Mouse (Mus musculus): ENCODE data around the gene Snrnp35.
"Not testable (repeated sequence)": the region's sequence is repeated elsewhere in the genome, so short reads cannot be mapped to it uniquely, and the experiment has no call there.

Gene Snrnp35

GRCm38 (mm10) chr5:124482966-124483654, at the start of gene Snrnp35:
Gene Snrnp35, plus strand, starts transcription at chr5:124483134.
- peak; percentile 86 for DNase-seq (ENCODE audit: low read depth)

- no peak for DNase-seq (ENCODE audit: low read depth)
These were observed 44.7 kb upstream of the Snrnp35 start for GRCm38 (mm10) chr5:124438229-124438628.

- no peak for DNase-seq (ENCODE audit: low read depth)
These were observed 44.2 kb upstream of the Snrnp35 start for GRCm38 (mm10) chr5:124438746-124439145.

GRCm38 (mm10) chr5:124439447-124440093, 43.4 kb upstream of the Snrnp35 start, which contains the start of gene Kmt5a:
Gene Kmt5a, plus strand, starts transcription at chr5:124439930.
- DNase-seq (ENCODE audit: low read depth): peak; percentile 88

GRCm38 (mm10) chr5:124440094-124440701, 42.7 kb upstream of the Snrnp35 start:
- DNase-seq (ENCODE audit: low read depth): no peak

GRCm38 (mm10) chr5:124442628-124443027, 40.3 kb upstream of the Snrnp35 start:
- DNase-seq (ENCODE audit: low read depth): no peak

GRCm38 (mm10) chr5:124444208-124444607, 38.7 kb upstream of the Snrnp35 start:
- DNase-seq (ENCODE audit: low read depth): no peak

- no peak for DNase-seq (ENCODE audit: low read depth)
These were observed 38.0 kb upstream of the Snrnp35 start for GRCm38 (mm10) chr5:124444661-124445561.

GRCm38 (mm10) chr5:124445621-124446293, 37.2 kb upstream of the Snrnp35 start:
- DNase-seq (ENCODE audit: low read depth): no peak

GRCm38 (mm10) chr5:124446301-124446881, 36.5 kb upstream of the Snrnp35 start:
- peak; percentile 68 for DNase-seq (ENCODE audit: low read depth)

GRCm38 (mm10) chr5:124449494-124449893, 33.4 kb upstream of the Snrnp35 start:
- DNase-seq (ENCODE audit: low read depth): no peak

- no peak for DNase-seq (ENCODE audit: low read depth)
These were observed 32.9 kb upstream of the Snrnp35 start for GRCm38 (mm10) chr5:124450051-124450450.

GRCm38 (mm10) chr5:124450641-124451340, 32.1 kb upstream of the Snrnp35 start:
- DNase-seq (ENCODE audit: low read depth): no peak

GRCm38 (mm10) chr5:124452494-124453228, 30.3 kb upstream of the Snrnp35 start:
- no peak for DNase-seq (ENCODE audit: low read depth)

- DNase-seq (ENCODE audit: low read depth): no peak
These were observed 29.4 kb upstream of the Snrnp35 start for GRCm38 (mm10) chr5:124453339-124454081.

- no peak for DNase-seq (ENCODE audit: low read depth)
These were observed 28.9 kb upstream of the Snrnp35 start for GRCm38 (mm10) chr5:124454082-124454419.

GRCm38 (mm10) chr5:124456762-124457161, 26.2 kb upstream of the Snrnp35 start:
- DNase-seq (ENCODE audit: low read depth): no peak

GRCm38 (mm10) chr5:124460922-124461321, 22.0 kb upstream of the Snrnp35 start:
- not testable (repeated sequence) for DNase-seq (ENCODE audit: low read depth)
